Mouse (Mus musculus): ENCODE measurements around the gene Lair1. TPM values are rescaled to one million over a fixed set of nuclear protein-coding genes. Genes with fewer than 3 reads are reported as not detected.

Gene Lair1
- total RNA-seq (2023), result 11.1 TPM

GRCm38 (mm10) chr7:4063013-4063412 is at the start of gene Lair1:
Gene Lair1, minus strand, starts transcription at chr7:4063204.

Other genes starting within 250 kb of the Lair1 start
- not detected for gene Gm15448, start 237.5 kb downstream of the Lair1 start, total RNA-seq (2023)
- gene Pira2, start 218.2 kb downstream of the Lair1 start, total RNA-seq (2023), result 0.30 TPM
- gene Gm14548, start 165.1 kb downstream of the Lair1 start, total RNA-seq (2023), result 0.77 TPM
- gene Lilra6, start 147.7 kb downstream of the Lair1 start, total RNA-seq (2023), result 1.2 TPM
- not detected for gene Ttyh1, start 56.2 kb upstream of the Lair1 start, total RNA-seq (2023)
- 436 TPM for gene Leng8, start 73.8 kb upstream of the Lair1 start, total RNA-seq (2023)
- 14.8 TPM for gene Leng9, start 87.2 kb upstream of the Lair1 start, total RNA-seq (2023)
- gene Cdc42ep5, start 101.7 kb upstream of the Lair1 start, total RNA-seq (2023), result 0.59 TPM
- gene Lilra5, start 174.6 kb upstream of the Lair1 start, total RNA-seq (2023), result not detected

Measured in CD4-positive naive resting alpha-beta T cell, adult 57 days (primary cell).